Comparison of ENCODE assay signal across 7 mouse cellular contexts in the genomic region with DNA sequence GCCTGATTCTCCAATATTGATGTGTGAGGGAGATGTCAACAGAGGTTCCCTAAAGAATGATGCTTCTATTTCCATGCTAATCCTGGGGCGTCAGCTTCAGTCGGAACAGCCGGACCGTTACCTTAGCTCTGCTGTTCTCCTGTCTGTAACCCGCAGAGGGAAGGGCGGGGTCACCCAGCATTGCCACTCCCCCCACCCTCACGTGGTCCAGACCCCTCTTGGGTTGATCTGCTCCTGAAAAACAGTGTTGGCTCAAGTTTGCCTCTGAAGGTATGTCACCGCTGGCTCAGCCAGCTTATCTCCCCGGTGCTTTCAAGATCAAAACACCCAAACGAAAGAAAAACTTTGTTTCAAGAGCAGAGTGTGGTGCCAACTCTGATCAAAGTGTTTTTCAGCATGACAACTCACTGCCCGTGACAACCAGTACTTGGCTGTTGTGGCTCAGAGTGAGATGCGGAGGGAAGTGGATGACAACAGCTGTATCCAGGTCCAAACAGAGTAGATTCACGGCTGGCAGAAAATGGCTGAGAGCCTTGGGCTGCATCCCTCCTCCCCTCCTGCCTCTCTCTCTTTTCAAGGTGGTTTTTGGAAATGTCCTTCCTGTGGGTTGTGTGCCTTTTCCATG.
DNase-seq lines count a peak whose midpoint lies in the region; ATAC-seq lines count a peak whose summit lies in the region.

No protein-coding gene starts in this region.

- H3K9ac ChIP-seq in forebrain, embryonic 16.5 days (replicated peaks; ENCODE audit: low read depth, low read length): no peak overlapping the region

- no peak overlapping the region for H3K4me3 ChIP-seq in forebrain, embryonic 16.5 days (replicated peaks; ENCODE audit: low read length)

- no peaks in the 10 kb centered on the region for H3K36me3 ChIP-seq in forebrain, embryonic 16.5 days (ENCODE audit: control insufficient read depth, insufficient read depth)

- peak; percentile 87 for DNase-seq in CD4-positive helper T cell, adult 2 months (ENCODE audit: low read depth, low spot score)
- DNase-seq in CD8-positive naive resting alpha-beta T cell, adult 2 months (ENCODE audit: low read depth in 2 of 2, low spot score in 2 of 2): peak; percentile 76 to 84
- DNase-seq in liver: peak; percentile 54
- peak; percentile 91 for DNase-seq in naive thymus-derived CD4-positive, alpha-beta T cell, adult 2 months (ENCODE audit: low read depth)
- DNase-seq in gastrocnemius, postnatal 14 days: no peak
- no peak for DNase-seq in Muller cell, postnatal 12 days (ENCODE audit: inconsistent ontology term)

- peaks cover 15% of the 10 kb centered on the region for H3K27me3 ChIP-seq in forebrain, embryonic 16.5 days (replicated peaks; ENCODE audit: control insufficient read depth, insufficient read depth, low read length)

- no peak for ATAC-seq in forebrain, embryonic 16.5 days

- WGBS in forebrain, embryonic 16.5 days: 6% methylated on average over 13 of the region's 13 CpGs

- 0 out of 2 replicates have a peak overlapping the region, but pooled peaks have one; percentile 9 for H3K4me2 ChIP-seq in forebrain, embryonic 16.5 days (ENCODE audit: low read length)

- H3K9me3 ChIP-seq in forebrain, embryonic 16.5 days (ENCODE audit: control insufficient read depth, low read length): no peaks in the 10 kb centered on the region

- intact Hi-C loops in gastrocnemius, postnatal 14 days (cut with DNase I; ENCODE audit: low total_unique reads): no loop called here

- no peak overlapping the region for H3K27ac ChIP-seq in forebrain, embryonic 16.5 days (ENCODE audit: low read length)

- peaks cover 25% of the 10 kb centered on the region for H3K4me1 ChIP-seq in forebrain, embryonic 16.5 days (replicated peaks; ENCODE audit: control insufficient read depth, insufficient read depth, low read length)

Comparison
In these comparisons a context has a peak if more than half of its experiments do, and no peak if none do; other contexts are left out.
1. DNase-seq: peak in CD4-positive helper T cell, adult 2 months (single experiment), CD8-positive naive resting alpha-beta T cell, adult 2 months (2 of 2), liver (single experiment) and naive thymus-derived CD4-positive, alpha-beta T cell, adult 2 months (single experiment); none in gastrocnemius, postnatal 14 days (single experiment) and Muller cell, postnatal 12 days (single experiment).